Mouse (Mus musculus) embryonic facial prominence, embryonic 11.5 days (tissue): ENCODE results near the gene Cmtm6. TPM values are rescaled to one million over a fixed set of nuclear protein-coding genes. Genes with fewer than 3 reads are reported as not detected.
A peak's percentile ranks its signal among the peaks of the same experiment; 100 is the strongest.

Experiments used
- ATAC-seq: fragments of 200-750 bp; cut with Nextera tagmentation; replicated peaks from 2 replicates; pipeline ENCODE4 v1.8.0; 2017; ENCODE audit warnings: low read depth; ENCODE audit not compliant: insufficient number of reproducible peaks, low FRiP score, low TSS enrichment
- DNase-seq: peaks from one replicate; pipeline ENCODE4 v3.0.0-alpha.2; 2015; ENCODE audit warnings: low spot score
- H3K27ac ChIP-seq: fragments of 300-500 bp; sonication (generic); replicated peaks from 2 replicates; pipeline ENCODE4 v1.5.1; 2014; ENCODE audit warnings: mild to moderate bottlenecking, low read depth, low read length, control low read depth
- H3K27me3 ChIP-seq: fragments of 300-500 bp; sonication (generic); 2 replicates; pipeline ENCODE4 v1.6.1; 2014; ENCODE audit warnings: mild to moderate bottlenecking, low read length, moderate library complexity, mixed read lengths; ENCODE audit not compliant: control insufficient read depth, insufficient read depth
- H3K36me3 ChIP-seq: fragments of 300-500 bp; sonication (generic); replicated peaks from 2 replicates; pipeline ENCODE4 v1.6.1; 2014; ENCODE audit warnings: low read depth, mild to moderate bottlenecking, low read length, moderate library complexity, mixed read lengths; ENCODE audit not compliant: control insufficient read depth, insufficient read depth
- H3K4me1 ChIP-seq: fragments of 300-500 bp; sonication (generic); 2 replicates; pipeline ENCODE4 v1.6.1; 2014; ENCODE audit warnings: low read length, mixed read lengths; ENCODE audit not compliant: control insufficient read depth, insufficient read depth
- H3K4me2 ChIP-seq: fragments of 300-500 bp; sonication (generic); 2 replicates; pipeline ENCODE4 v1.6.1; 2014; ENCODE audit warnings: low read depth, mild to moderate bottlenecking, control low read depth, low read length, moderate library complexity
- H3K4me3 ChIP-seq: fragments of 300-500 bp; sonication (generic); 2 replicates; pipeline ENCODE4 v1.5.1; 2014; ENCODE audit warnings: low read depth, low read length, control low read depth
- H3K9ac ChIP-seq: fragments of 300-500 bp; sonication (generic); replicated peaks from 2 replicates; pipeline ENCODE4 v1.6.1; 2014; ENCODE audit warnings: mild to moderate bottlenecking, control low read depth, low read length
- H3K9me3 ChIP-seq: fragments of 300-500 bp; sonication (generic); replicated peaks from 2 replicates; pipeline ENCODE4 v1.6.1; 2016; ENCODE audit warnings: mild to moderate bottlenecking, low read length, inconsistent platforms, mixed read lengths; ENCODE audit not compliant: control insufficient read depth
- WGBS: fragments of 180-500 bp; shearing (Covaris S2); extraction: QIAGEN DNeasy Blood & Tissue Kit; methylation state at CpG from one replicate; pipeline ENCODE4 v1.1.7; 2014; 5-methylcytosine and 5-hydroxymethylcytosine counted together
- polyA plus RNA-seq: library from polyadenylated mRNA; unstranded; fragments of >200 nt; fragmentation: Nextera tagmentation; extraction: Ambion mirVana; gene quantifications from 2 replicates; pipeline ENCODE4 v1.2.1, GENCODE M21; 2014

The Cmtm6 gene
- polyA plus RNA-seq, 1 experiment from 2014 or later, result 30.0 TPM

DNA sequence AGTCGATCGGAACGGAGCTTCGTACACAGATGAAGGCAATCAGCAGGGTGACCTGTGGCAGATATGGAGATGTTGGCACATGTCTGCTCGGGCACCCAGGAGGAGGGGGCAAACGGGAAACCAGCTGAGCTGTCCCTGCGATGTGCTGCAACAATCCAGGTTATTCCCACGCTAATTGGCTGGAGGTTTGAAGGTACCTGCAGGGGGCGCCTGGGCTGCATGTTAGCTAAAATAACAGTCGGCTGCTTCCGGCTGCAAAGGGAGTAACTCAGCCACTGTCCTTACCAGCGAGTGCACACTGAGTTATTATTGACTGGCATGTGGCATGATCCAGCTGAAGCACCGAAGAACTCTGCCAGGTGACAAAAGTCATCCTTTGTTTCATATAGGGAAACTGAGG lies 32.4 kb downstream of the Cmtm6 start:
- Histone ChIP-seq H3K4me3 (no peak overlapping the region), H3K9me3 (no peaks in the 10 kb centered on the region), H3K9ac (no peak overlapping the region), H3K4me2 (no peak overlapping the region), H3K27me3 (no peaks in the 10 kb centered on the region), H3K4me1 (no peaks in the 10 kb centered on the region), H3K36me3 (no peaks in the 10 kb centered on the region), H3K27ac (no peak overlapping the region)
- peak; percentile 73 for DNase-seq
- ATAC-seq, result no peak
- WGBS, result 61% methylated on average over 13 of the region's 13 CpGs

DNA sequence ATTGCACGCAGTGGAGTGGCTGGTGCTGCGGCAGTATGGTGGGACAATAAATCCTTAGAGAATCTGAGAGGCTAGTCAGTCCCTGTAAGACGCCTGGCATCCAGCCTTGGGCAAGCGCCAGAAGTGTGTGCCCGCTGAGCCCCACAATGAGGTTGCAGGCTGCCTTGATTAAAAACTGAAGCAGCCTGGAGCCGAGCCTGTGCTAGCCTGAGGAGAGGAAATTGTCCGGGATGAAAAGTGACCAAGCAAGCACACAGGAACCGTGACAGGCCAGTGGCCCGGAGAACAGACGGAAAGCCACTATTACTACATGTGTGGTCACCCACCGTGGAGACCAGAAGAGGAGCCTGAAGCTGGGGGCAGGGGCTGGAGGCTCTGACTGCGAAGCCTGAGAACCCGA lies 36.1 kb downstream of the Cmtm6 start:
- Histone ChIP-seq H3K4me1 (no peaks in the 10 kb centered on the region), H3K36me3 (peaks cover 2% of the 10 kb centered on the region; the same call in 1 of the 2 replicates), H3K27ac (no peak overlapping the region; the same call in 1 of the 2 replicates), H3K9me3 (no peaks in the 10 kb centered on the region), H3K9ac (no peak overlapping the region), H3K4me2 (no peak overlapping the region), H3K27me3 (no peaks in the 10 kb centered on the region), H3K4me3 (no peak overlapping the region)
- DNase-seq, result peak; percentile 24
- 53% methylated on average over 13 of the region's 13 CpGs for WGBS
- no peak for ATAC-seq

GRCm38 (mm10) chr9:114767507-114767906 lies 36.6 kb downstream of the Cmtm6 start:
- DNase-seq, result peak; percentile 63
- peaks cover 3% of the 10 kb centered on the region; the same call in 1 of the 2 replicates for H3K36me3 ChIP-seq
- no peak overlapping the region; the same call in 1 of the 2 replicates for H3K9ac ChIP-seq
- 19% methylated on average over 2 of the region's 2 CpGs for WGBS
- H3K27ac ChIP-seq, result peak overlapping the region; percentile 30; the same call in 1 of the 2 replicates
- no peak overlapping the region for H3K4me3 ChIP-seq
- no peaks in the 10 kb centered on the region for H3K27me3 ChIP-seq
- H3K4me2 ChIP-seq, result no peak overlapping the region
- 0 out of 2 replicates have a peak, but pooled peaks have one; percentile 5 for ATAC-seq
- H3K4me1 ChIP-seq, result no peaks in the 10 kb centered on the region
- no peaks in the 10 kb centered on the region for H3K9me3 ChIP-seq

- Histone ChIP-seq H3K9ac (no peak overlapping the region; the same call in 1 of the 2 replicates), H3K27ac (0 out of 2 replicates have a peak overlapping the region, but pooled peaks have one; percentile 30), H3K4me3 (no peak overlapping the region), H3K36me3 (peaks cover 3% of the 10 kb centered on the region; the same call in 1 of the 2 replicates), H3K4me2 (no peak overlapping the region), H3K27me3 (no peaks in the 10 kb centered on the region), H3K4me1 (no peaks in the 10 kb centered on the region), H3K9me3 (no peaks in the 10 kb centered on the region)
- DNase-seq (peak; percentile 26), ATAC-seq (0 out of 2 replicates have a peak, but pooled peaks have one; percentile 29)
- WGBS, result 37% methylated on average over 10 of the region's 10 CpGs
Measured at GRCm38 (mm10) chr9:114768066-114768465, 37.1 kb downstream of the Cmtm6 start.

DNA sequence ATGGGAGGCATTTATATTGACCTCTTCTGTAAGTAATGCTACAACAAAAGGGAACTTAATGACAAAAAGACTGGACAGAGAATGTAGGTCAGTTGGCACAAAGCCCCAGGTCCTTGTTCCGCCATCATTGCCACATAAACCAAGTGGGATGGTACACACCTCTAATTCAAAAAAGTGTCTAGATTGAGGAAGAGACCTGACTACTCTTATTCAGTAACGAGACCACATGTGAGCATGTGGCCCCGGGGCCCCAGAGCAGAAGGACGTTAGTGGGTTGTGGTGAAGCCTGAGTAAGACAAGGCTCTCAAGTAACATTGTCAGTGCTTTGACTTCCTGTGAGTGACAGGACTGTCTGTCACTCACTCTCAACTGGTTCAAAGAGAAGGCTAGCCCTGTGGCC lies 39.3 kb downstream of the Cmtm6 start:
- H3K4me2 ChIP-seq, result no peak overlapping the region
- H3K36me3 ChIP-seq, result peaks cover 3% of the 10 kb centered on the region; the same call in 1 of the 2 replicates

GRCm38 (mm10) chr9:114771565-114771964 lies 40.6 kb downstream of the Cmtm6 start:
- H3K4me1 ChIP-seq, result no peaks in the 10 kb centered on the region

More for the DNA sequence above, 39.3 kb downstream of the Cmtm6 start:
- WGBS, result 80% methylated on average over 4 of the region's 4 CpGs
- H3K9ac ChIP-seq, result no peak overlapping the region
- H3K27ac ChIP-seq, result no peak overlapping the region
- no peaks in the 10 kb centered on the region for H3K4me1 ChIP-seq
- no peaks in the 10 kb centered on the region for H3K9me3 ChIP-seq
- no peak for DNase-seq
- no peak for ATAC-seq
- no peak overlapping the region for H3K4me3 ChIP-seq
- no peaks in the 10 kb centered on the region for H3K27me3 ChIP-seq

GRCm38 (mm10) chr9:114774629-114775028 lies 43.7 kb downstream of the Cmtm6 start:
- no peak overlapping the region for H3K9ac ChIP-seq
- no peak overlapping the region for H3K4me2 ChIP-seq
- H3K4me3 ChIP-seq, result no peak overlapping the region
- DNase-seq (no peak), ATAC-seq (no peak)
- H3K36me3 ChIP-seq, result peaks cover 3% of the 10 kb centered on the region; the same call in 1 of the 2 replicates
- H3K27me3 ChIP-seq, result no peaks in the 10 kb centered on the region
- WGBS, result 73% methylated on average over 6 of the region's 6 CpGs
- no peaks in the 10 kb centered on the region for H3K9me3 ChIP-seq
- no peak overlapping the region for H3K27ac ChIP-seq
- no peaks in the 10 kb centered on the region for H3K4me1 ChIP-seq

More at GRCm38 (mm10) chr9:114771565-114771964, 40.6 kb downstream of the Cmtm6 start:
- no peak overlapping the region for H3K27ac ChIP-seq
- H3K9me3 ChIP-seq, result no peaks in the 10 kb centered on the region
- peaks cover 3% of the 10 kb centered on the region; the same call in 1 of the 2 replicates for H3K36me3 ChIP-seq
- DNase-seq, result no peak
- H3K9ac ChIP-seq, result no peak overlapping the region
- no peak for ATAC-seq
- no peaks in the 10 kb centered on the region for H3K27me3 ChIP-seq
- no peak overlapping the region for H3K4me2 ChIP-seq
- no peak overlapping the region for H3K4me3 ChIP-seq
- 85% methylated on average over 7 of the region's 7 CpGs for WGBS

DNA sequence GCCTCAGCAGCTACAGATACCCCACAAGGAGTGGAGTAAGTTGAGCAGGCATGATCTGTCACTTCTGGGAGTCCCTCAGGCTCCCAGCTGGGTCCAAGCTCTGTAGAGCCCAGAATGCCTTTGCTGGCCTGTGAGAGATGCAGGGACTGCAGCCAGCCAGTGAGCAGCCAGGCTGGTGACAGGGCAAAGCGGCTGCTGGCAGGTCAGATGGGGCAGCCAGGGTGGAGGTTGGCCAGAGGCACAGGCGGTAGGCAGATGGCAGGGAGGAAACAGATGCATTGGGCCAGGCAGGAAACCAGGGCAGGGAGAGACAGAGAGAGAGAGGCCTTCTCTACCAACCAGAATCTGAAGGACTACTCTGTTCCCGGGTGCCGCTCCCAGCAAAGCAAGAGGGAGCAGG lies 44.4 kb downstream of the Cmtm6 start:
- ATAC-seq, result no peak
- DNase-seq, result no peak
- Histone ChIP-seq H3K9me3 (no peaks in the 10 kb centered on the region), H3K27me3 (no peaks in the 10 kb centered on the region), H3K4me3 (no peak overlapping the region), H3K4me1 (no peaks in the 10 kb centered on the region), H3K4me2 (no peak overlapping the region), H3K9ac (no peak overlapping the region), H3K27ac (no peak overlapping the region), H3K36me3 (peaks cover 3% of the 10 kb centered on the region; the same call in 1 of the 2 replicates)
- 64% methylated on average over 4 of the region's 4 CpGs for WGBS
